Mouse (Mus musculus): Measurements from ENCODE around the gene Snx21. TPM values are rescaled to one million over a fixed set of nuclear protein-coding genes. Genes with fewer than 3 reads are reported as not detected.

Gene Snx21
- polyA plus RNA-seq (2014; fragmentation: Nextera tagmentation; extraction: Ambion mirVana), result 9.9 and 10.5 TPM in 2 replicates

GRCm38 (mm10) chr2:164785481-164786387, at the start of gene Snx21:
TSS of gene Snx21 (plus strand) at chr2:164785823.
- Histone ChIP-seq H3K4me1 (ENCODE audit: control insufficient read depth, insufficient read depth, low read length) (no peaks in the 10 kb centered on the region), H3K36me3 (replicated peaks; ENCODE audit: control insufficient read depth, insufficient read depth, low read depth, low read length) (no peaks in the 10 kb centered on the region), H3K27ac (replicated peaks; ENCODE audit: low read depth, low read length) (no peak within 1 kb of the TSS), H3K9me3 (replicated peaks; ENCODE audit: control insufficient read depth, low read length) (no peaks in the 10 kb centered on the region), H3K9ac (replicated peaks; ENCODE audit: low read length) (peak within 1 kb of the TSS; percentile 75), H3K4me3 (ENCODE audit: low read depth, low read length) (peak within 1 kb of the TSS; percentile 66), H3K4me2 (ENCODE audit: low read depth, low read length) (peak within 1 kb of the TSS; percentile 98), H3K27me3 (ENCODE audit: control insufficient read depth, insufficient read depth, low read length) (no peaks in the 10 kb centered on the region)
- peak; percentile 91 for DNase-seq (ENCODE audit: low spot score)
- WGBS, result under 1% methylated on average over 74 of the region's 89 CpGs
- ATAC-seq (replicated peaks; ENCODE audit: insufficient number of reproducible peaks, low FRiP score, low TSS enrichment, low read depth), result peak; percentile 83

- 64% methylated on average over 3 of the region's 3 CpGs for WGBS
- ATAC-seq (replicated peaks; ENCODE audit: insufficient number of reproducible peaks, low FRiP score, low TSS enrichment, low read depth), result no peak
- H3K9me3 ChIP-seq (replicated peaks; ENCODE audit: control insufficient read depth, low read length), result no peaks in the 10 kb centered on the region
- H3K27me3 ChIP-seq (ENCODE audit: control insufficient read depth, insufficient read depth, low read length), result no peaks in the 10 kb centered on the region
- DNase-seq (ENCODE audit: low spot score), result no peak
- H3K4me3 ChIP-seq (ENCODE audit: low read depth, low read length), result no peak overlapping the region
- no peak overlapping the region for H3K9ac ChIP-seq (replicated peaks; ENCODE audit: low read length)
- H3K36me3 ChIP-seq (replicated peaks; ENCODE audit: control insufficient read depth, insufficient read depth, low read depth, low read length), result no peaks in the 10 kb centered on the region
- H3K4me2 ChIP-seq (ENCODE audit: low read depth, low read length), result no peak overlapping the region
- no peak overlapping the region for H3K27ac ChIP-seq (replicated peaks; ENCODE audit: low read depth, low read length)
- no peaks in the 10 kb centered on the region for H3K4me1 ChIP-seq (ENCODE audit: control insufficient read depth, insufficient read depth, low read length)
Observed at GRCm38 (mm10) chr2:164737377-164738090, 48.1 kb upstream of the Snx21 start.

- no peak for ATAC-seq (replicated peaks; ENCODE audit: insufficient number of reproducible peaks, low FRiP score, low TSS enrichment, low read depth)
- H3K9me3 ChIP-seq (replicated peaks; ENCODE audit: control insufficient read depth, low read length), result no peaks in the 10 kb centered on the region
- WGBS, result 55% methylated on average over 7 of the region's 7 CpGs
- H3K27ac ChIP-seq (replicated peaks; ENCODE audit: low read depth, low read length), result no peak overlapping the region
- H3K4me1 ChIP-seq (ENCODE audit: control insufficient read depth, insufficient read depth, low read length), result no peaks in the 10 kb centered on the region
- H3K4me2 ChIP-seq (ENCODE audit: low read depth, low read length), result no peak overlapping the region
- H3K9ac ChIP-seq (replicated peaks; ENCODE audit: low read length), result no peak overlapping the region
- DNase-seq (ENCODE audit: low spot score), result no peak
- H3K27me3 ChIP-seq (ENCODE audit: control insufficient read depth, insufficient read depth, low read length), result no peaks in the 10 kb centered on the region
- no peaks in the 10 kb centered on the region for H3K36me3 ChIP-seq (replicated peaks; ENCODE audit: control insufficient read depth, insufficient read depth, low read depth, low read length)
- H3K4me3 ChIP-seq (ENCODE audit: low read depth, low read length), result no peak overlapping the region
Observed at GRCm38 (mm10) chr2:164739876-164740275, 45.7 kb upstream of the Snx21 start.

GRCm38 (mm10) chr2:164744987-164745386, 40.6 kb upstream of the Snx21 start:
- no peaks in the 10 kb centered on the region for H3K4me1 ChIP-seq (ENCODE audit: control insufficient read depth, insufficient read depth, low read length)
- H3K4me2 ChIP-seq (ENCODE audit: low read depth, low read length), result peak overlapping the region; percentile 69
- no peak for DNase-seq (ENCODE audit: low spot score)
- no peak overlapping the region; the same call in 1 of the 2 replicates for H3K9ac ChIP-seq (replicated peaks; ENCODE audit: low read length)
- WGBS, result 75% methylated on average over 13 of the region's 13 CpGs
- H3K27me3 ChIP-seq (ENCODE audit: control insufficient read depth, insufficient read depth, low read length), result no peaks in the 10 kb centered on the region
- peak overlapping the region; percentile 85; the same call in 1 of the 2 replicates for H3K4me3 ChIP-seq (ENCODE audit: low read depth, low read length)
- H3K27ac ChIP-seq (replicated peaks; ENCODE audit: low read depth, low read length), result no peak overlapping the region
- H3K9me3 ChIP-seq (replicated peaks; ENCODE audit: control insufficient read depth, low read length), result no peaks in the 10 kb centered on the region
- no peak for ATAC-seq (replicated peaks; ENCODE audit: insufficient number of reproducible peaks, low FRiP score, low TSS enrichment, low read depth)
- H3K36me3 ChIP-seq (replicated peaks; ENCODE audit: control insufficient read depth, insufficient read depth, low read depth, low read length), result no peaks in the 10 kb centered on the region

- Histone ChIP-seq H3K4me1 (ENCODE audit: control insufficient read depth, insufficient read depth, low read length) (no peaks in the 10 kb centered on the region), H3K27ac (replicated peaks; ENCODE audit: low read depth, low read length) (no peak within 1 kb of the TSS), H3K4me2 (ENCODE audit: low read depth, low read length) (peak within 1 kb of the TSS; percentile 69), H3K27me3 (ENCODE audit: control insufficient read depth, insufficient read depth, low read length) (no peaks in the 10 kb centered on the region), H3K4me3 (ENCODE audit: low read depth, low read length) (peak within 1 kb of the TSS; percentile 85), H3K9ac (replicated peaks; ENCODE audit: low read length) (peak within 1 kb of the TSS; percentile 84), H3K9me3 (replicated peaks; ENCODE audit: control insufficient read depth, low read length) (no peaks in the 10 kb centered on the region), H3K36me3 (replicated peaks; ENCODE audit: control insufficient read depth, insufficient read depth, low read depth, low read length) (no peaks in the 10 kb centered on the region; the same call in 1 of the 2 replicates)
- whole genome bisulfite sequencing, result under 1% methylated on average over 46 of the region's 70 CpGs
- ATAC-seq (replicated peaks; ENCODE audit: insufficient number of reproducible peaks, low FRiP score, low TSS enrichment, low read depth) (peak; percentile 88), DNase-seq (ENCODE audit: low spot score) (peak; percentile 94)
Observed at GRCm38 (mm10) chr2:164745843-164746479, 39.7 kb upstream of the Snx21 start, which contains the start of the genes Wfdc3 and Dnttip1. TSS of gene Wfdc3 (minus strand) at chr2:164745931. TSS of gene Dnttip1 (plus strand) at chr2:164745983.

GRCm38 (mm10) chr2:164746693-164747092, 38.9 kb upstream of the Snx21 start:
- ATAC-seq (replicated peaks; ENCODE audit: insufficient number of reproducible peaks, low FRiP score, low TSS enrichment, low read depth) (no peak), DNase-seq (ENCODE audit: low spot score) (no peak)
- Histone ChIP-seq H3K36me3 (replicated peaks; ENCODE audit: control insufficient read depth, insufficient read depth, low read depth, low read length) (no peaks in the 10 kb centered on the region; the same call in 1 of the 2 replicates), H3K9me3 (replicated peaks; ENCODE audit: control insufficient read depth, low read length) (no peaks in the 10 kb centered on the region), H3K4me3 (ENCODE audit: low read depth, low read length) (peak overlapping the region; percentile 85), H3K27ac (replicated peaks; ENCODE audit: low read depth, low read length) (no peak overlapping the region), H3K27me3 (ENCODE audit: control insufficient read depth, insufficient read depth, low read length) (no peaks in the 10 kb centered on the region), H3K9ac (replicated peaks; ENCODE audit: low read length) (peak overlapping the region; percentile 84), H3K4me1 (ENCODE audit: control insufficient read depth, insufficient read depth, low read length) (no peaks in the 10 kb centered on the region), H3K4me2 (ENCODE audit: low read depth, low read length) (peak overlapping the region; percentile 69)
- 54% methylated on average over 8 of the region's 8 CpGs for WGBS

- Histone ChIP-seq H3K4me2 (ENCODE audit: low read depth, low read length) (no peak overlapping the region), H3K27me3 (ENCODE audit: control insufficient read depth, insufficient read depth, low read length) (no peaks in the 10 kb centered on the region), H3K9ac (replicated peaks; ENCODE audit: low read length) (no peak overlapping the region), H3K4me1 (ENCODE audit: control insufficient read depth, insufficient read depth, low read length) (no peaks in the 10 kb centered on the region), H3K4me3 (ENCODE audit: low read depth, low read length) (no peak overlapping the region), H3K9me3 (replicated peaks; ENCODE audit: control insufficient read depth, low read length) (no peaks in the 10 kb centered on the region), H3K36me3 (replicated peaks; ENCODE audit: control insufficient read depth, insufficient read depth, low read depth, low read length) (no peaks in the 10 kb centered on the region; the same call in none of the 2 replicates), H3K27ac (replicated peaks; ENCODE audit: low read depth, low read length) (no peak overlapping the region)
- WGBS, result 94% methylated on average over 4 of the region's 4 CpGs
- DNase-seq (ENCODE audit: low spot score) (no peak), ATAC-seq (replicated peaks; ENCODE audit: insufficient number of reproducible peaks, low FRiP score, low TSS enrichment, low read depth) (no peak)
Observed at GRCm38 (mm10) chr2:164748191-164748590, 37.4 kb upstream of the Snx21 start.

Data from embryonic facial prominence, embryonic 11.5 days (tissue).